Mouse (Mus musculus): ENCODE data around the gene Cd101. TPM values are rescaled to one million over a fixed set of nuclear protein-coding genes. Genes with fewer than 3 reads are reported as not detected.
A peak's percentile ranks its signal among the peaks of the same experiment; 100 is the strongest.

Cd101 gene
- 0.06 TPM in 1 of 2 replicates, not detected in the other for polyA plus RNA-seq (2015; fragmentation: Nextera tagmentation; extraction: Ambion mirVana)

DNA sequence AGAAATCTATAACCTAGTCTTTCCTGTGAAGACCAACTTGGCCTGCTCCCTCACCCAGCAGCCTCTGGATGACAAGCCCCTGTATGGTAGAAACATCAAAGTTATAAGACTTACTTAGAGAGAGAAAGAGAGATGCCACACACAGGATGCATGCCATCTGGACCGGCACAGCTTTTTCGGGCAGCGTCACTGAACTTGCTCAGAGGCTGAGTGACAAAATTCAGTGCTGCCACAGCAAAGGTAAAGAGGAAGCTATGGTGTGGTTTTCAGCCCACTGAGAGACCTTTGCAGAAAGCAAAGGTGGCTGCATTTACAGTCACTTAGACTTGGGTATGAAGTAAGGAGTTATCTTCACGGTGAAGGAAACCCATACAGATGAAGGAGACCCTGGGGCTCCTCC is at the start of gene Cd101:
Gene Cd101, minus strand, starts transcription at position 218 of the 400 bp plus-strand sequence.
- Histone ChIP-seq H3K36me3 (no peaks in the 10 kb centered on the region), H3K4me1 (replicated peaks) (no peaks in the 10 kb centered on the region), H3K27me3 (no peaks in the 10 kb centered on the region), H3K27ac (no peak within 1 kb of the TSS), H3K4me3 (replicated peaks) (no peak within 1 kb of the TSS), H3K9ac (replicated peaks) (no peak within 1 kb of the TSS), H3K4me2 (replicated peaks) (no peak within 1 kb of the TSS), H3K9me3 (no peaks in the 10 kb centered on the region)
- no peak for ATAC-seq
- 97% methylated on average over 4 of the region's 4 CpGs for WGBS

- no peaks in the 10 kb centered on the region for H3K27me3 ChIP-seq
- no peak overlapping the region for H3K4me2 ChIP-seq (replicated peaks)
- no peak for ATAC-seq
- H3K27ac ChIP-seq, result no peak overlapping the region
- WGBS, result 100% methylated on average over 1 of the region's 1 CpGs
- H3K4me1 ChIP-seq (replicated peaks), result peaks cover 5% of the 10 kb centered on the region; the same call in 1 of the 2 replicates
- H3K9me3 ChIP-seq, result no peaks in the 10 kb centered on the region
- no peak overlapping the region for H3K9ac ChIP-seq (replicated peaks)
- no peak overlapping the region for H3K4me3 ChIP-seq (replicated peaks)
- peaks cover 30% of the 10 kb centered on the region for H3K36me3 ChIP-seq
These were observed 49.0 kb upstream of the Cd101 start for GRCm38 (mm10) chr3:101078344-101078743.

- WGBS, result 89% methylated on average over 6 of the region's 6 CpGs
These were observed 48.3 kb upstream of the Cd101 start for GRCm38 (mm10) chr3:101077710-101078100.

DNA sequence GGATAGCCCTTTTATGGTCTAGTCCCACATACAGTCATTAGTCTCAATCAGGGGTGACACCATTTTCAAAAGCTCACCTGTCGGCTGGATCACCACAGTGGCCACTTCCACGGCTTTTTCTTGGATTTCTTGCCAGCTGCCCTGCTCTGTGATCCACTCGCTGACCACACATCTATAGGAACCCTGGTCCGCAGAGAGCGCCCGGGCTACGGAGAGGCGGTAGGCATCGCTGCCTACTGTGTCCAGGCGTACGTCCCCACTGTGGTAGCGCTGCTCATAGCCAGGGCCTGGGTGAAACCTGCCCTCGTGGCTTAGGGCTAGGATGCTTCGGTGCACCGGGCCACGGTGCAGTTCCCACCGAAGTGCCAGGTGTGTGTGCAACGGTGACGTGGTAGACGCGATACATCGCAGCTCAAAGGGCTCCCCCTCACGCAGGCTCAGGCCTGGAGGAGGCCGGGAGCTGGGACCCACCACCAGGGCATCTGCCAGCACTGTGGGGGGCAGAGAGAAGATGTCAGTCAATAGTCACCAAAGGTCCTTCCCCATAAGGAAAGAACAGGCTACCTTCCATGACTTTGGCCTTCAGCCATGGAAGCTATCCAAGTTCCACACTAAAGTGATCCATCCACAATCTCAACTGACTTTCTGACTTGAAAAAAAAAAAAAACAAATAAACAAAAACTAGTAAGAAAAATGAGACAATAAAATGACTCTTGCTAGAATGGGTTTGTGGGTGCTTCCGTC is 47.8 kb upstream of the Cd101 start:
- Histone ChIP-seq H3K9ac (replicated peaks) (no peak overlapping the region), H3K27me3 (no peaks in the 10 kb centered on the region), H3K4me3 (replicated peaks) (no peak overlapping the region), H3K4me1 (replicated peaks) (peaks cover 16% of the 10 kb centered on the region), H3K36me3 (peaks cover 30% of the 10 kb centered on the region), H3K27ac (no peak overlapping the region), H3K4me2 (replicated peaks) (no peak overlapping the region), H3K9me3 (no peaks in the 10 kb centered on the region)
- ATAC-seq, result no peak
- WGBS, result 98% methylated on average over 25 of the region's 25 CpGs

More at GRCm38 (mm10) chr3:101077710-101078100, 48.3 kb upstream of the Cd101 start:
- no peak overlapping the region for H3K27ac ChIP-seq
- no peaks in the 10 kb centered on the region for H3K27me3 ChIP-seq
- H3K9me3 ChIP-seq, result no peaks in the 10 kb centered on the region
- no peak for ATAC-seq
- H3K9ac ChIP-seq (replicated peaks), result no peak overlapping the region
- H3K4me1 ChIP-seq (replicated peaks), result peaks cover 10% of the 10 kb centered on the region
- H3K4me3 ChIP-seq (replicated peaks), result no peak overlapping the region
- H3K36me3 ChIP-seq, result peaks cover 30% of the 10 kb centered on the region
- H3K4me2 ChIP-seq (replicated peaks), result no peak overlapping the region

DNA sequence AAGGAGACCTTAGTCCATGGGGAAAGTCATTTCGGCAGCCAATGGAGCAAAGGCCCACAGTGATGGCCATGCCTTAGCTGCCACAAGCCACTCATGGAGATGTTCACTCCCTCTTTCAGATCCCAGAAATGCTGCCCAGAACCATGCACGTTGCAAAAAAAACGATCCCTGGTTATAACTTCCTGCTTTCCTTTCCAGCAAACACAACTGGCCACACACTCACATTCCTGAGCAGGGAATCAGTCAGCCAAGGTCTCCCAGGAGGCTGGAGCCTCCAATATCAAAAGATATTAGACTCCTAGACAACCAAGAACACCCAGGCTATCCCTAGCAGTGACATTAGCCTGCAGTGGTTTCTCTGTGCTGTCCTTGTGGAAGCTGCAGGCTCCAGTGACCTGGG is 46.5 kb upstream of the Cd101 start:
- Histone ChIP-seq H3K4me3 (replicated peaks) (no peak overlapping the region), H3K36me3 (peaks cover 30% of the 10 kb centered on the region), H3K9ac (replicated peaks) (no peak overlapping the region), H3K4me1 (replicated peaks) (peaks cover 25% of the 10 kb centered on the region), H3K27ac (no peak overlapping the region), H3K27me3 (no peaks in the 10 kb centered on the region), H3K4me2 (replicated peaks) (no peak overlapping the region), H3K9me3 (no peaks in the 10 kb centered on the region)
- WGBS, result 91% methylated on average over 3 of the region's 3 CpGs
- ATAC-seq, result no peak

GRCm38 (mm10) chr3:101073384-101073783 is 44.0 kb upstream of the Cd101 start:
- Histone ChIP-seq H3K36me3 (peaks cover 20% of the 10 kb centered on the region), H3K27ac (no peak overlapping the region), H3K4me3 (replicated peaks) (no peak overlapping the region), H3K4me1 (replicated peaks) (peaks cover 50% of the 10 kb centered on the region), H3K27me3 (no peaks in the 10 kb centered on the region), H3K4me2 (replicated peaks) (no peak overlapping the region), H3K9ac (replicated peaks) (no peak overlapping the region), H3K9me3 (no peaks in the 10 kb centered on the region)
- ATAC-seq, result no peak
- 87% methylated on average over 9 of the region's 9 CpGs for WGBS

GRCm38 (mm10) chr3:101072506-101073215 is 43.3 kb upstream of the Cd101 start:
- H3K27me3 ChIP-seq, result no peaks in the 10 kb centered on the region
- ATAC-seq, result no peak
- H3K4me1 ChIP-seq (replicated peaks), result peaks cover 57% of the 10 kb centered on the region
- no peak overlapping the region for H3K4me2 ChIP-seq (replicated peaks)
- no peak overlapping the region for H3K9ac ChIP-seq (replicated peaks)
- H3K36me3 ChIP-seq, result peaks cover 12% of the 10 kb centered on the region
- no peaks in the 10 kb centered on the region for H3K9me3 ChIP-seq
- H3K4me3 ChIP-seq (replicated peaks), result no peak overlapping the region
- 88% methylated on average over 15 of the region's 15 CpGs for WGBS
- peak overlapping the region; percentile 39 for H3K27ac ChIP-seq

- Histone ChIP-seq H3K9me3 (no peaks in the 10 kb centered on the region), H3K4me2 (replicated peaks) (peak overlapping the region; percentile 23; the same call in 1 of the 2 replicates), H3K4me1 (replicated peaks) (peaks cover 67% of the 10 kb centered on the region), H3K9ac (replicated peaks) (no peak overlapping the region), H3K27ac (peak overlapping the region; percentile 83), H3K27me3 (no peaks in the 10 kb centered on the region), H3K4me3 (replicated peaks) (no peak overlapping the region), H3K36me3 (peaks cover 3% of the 10 kb centered on the region; the same call in 1 of the 2 replicates)
- ATAC-seq, result no peak
These were observed 42.2 kb upstream of the Cd101 start for GRCm38 (mm10) chr3:101071576-101071975.

GRCm38 (mm10) chr3:101070796-101071235 is 41.5 kb upstream of the Cd101 start:
- 9% methylated on average over 6 of the region's 6 CpGs for WGBS
- H3K9ac ChIP-seq (replicated peaks), result no peak overlapping the region
- H3K4me3 ChIP-seq (replicated peaks), result no peak overlapping the region
- H3K27ac ChIP-seq, result peak overlapping the region; percentile 83
- H3K4me1 ChIP-seq (replicated peaks), result peaks cover 70% of the 10 kb centered on the region
- no peaks in the 10 kb centered on the region for H3K9me3 ChIP-seq
- peak; percentile 88 for ATAC-seq
- no peaks in the 10 kb centered on the region for H3K27me3 ChIP-seq
- peak overlapping the region; percentile 23; the same call in 1 of the 2 replicates for H3K4me2 ChIP-seq (replicated peaks)
- H3K36me3 ChIP-seq, result no peaks in the 10 kb centered on the region; the same call in 1 of the 2 replicates

- no peaks in the 10 kb centered on the region for H3K9me3 ChIP-seq
- WGBS, result 18% methylated on average over 10 of the region's 10 CpGs
- peaks cover 70% of the 10 kb centered on the region for H3K4me1 ChIP-seq (replicated peaks)
- H3K9ac ChIP-seq (replicated peaks), result 0 out of 2 replicates have a peak overlapping the region, but pooled peaks have one; percentile 19
- H3K27ac ChIP-seq, result peak overlapping the region; percentile 83
- H3K36me3 ChIP-seq, result no peaks in the 10 kb centered on the region; the same call in 1 of the 2 replicates
- ATAC-seq, result peak; percentile 78
- H3K27me3 ChIP-seq, result no peaks in the 10 kb centered on the region
- H3K4me3 ChIP-seq (replicated peaks), result no peak overlapping the region
- 0 out of 2 replicates have a peak overlapping the region, but pooled peaks have one; percentile 23 for H3K4me2 ChIP-seq (replicated peaks)
These were observed 41.0 kb upstream of the Cd101 start for GRCm38 (mm10) chr3:101070230-101070795.

DNA sequence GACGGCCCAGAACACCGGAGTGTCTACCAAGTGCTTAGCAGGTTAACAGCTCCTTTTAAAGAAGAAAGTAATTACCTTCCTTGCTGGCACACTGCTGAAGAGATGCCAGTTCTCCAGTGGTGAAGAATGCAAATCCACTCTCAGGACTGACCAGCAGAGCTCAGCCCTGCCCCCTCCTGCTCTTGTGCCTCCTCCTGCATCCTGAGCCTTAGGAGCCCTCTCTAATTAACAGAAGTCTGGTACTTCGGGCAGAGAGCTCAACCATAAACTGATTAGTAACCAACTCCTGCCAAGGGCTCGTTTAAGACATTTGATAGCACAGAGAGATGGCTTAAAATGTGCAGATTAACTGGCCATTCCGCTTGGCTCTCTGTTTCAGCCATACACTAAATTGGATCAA is 39.3 kb upstream of the Cd101 start:
- Histone ChIP-seq H3K36me3 (no peaks in the 10 kb centered on the region), H3K9ac (replicated peaks) (no peak overlapping the region), H3K4me3 (replicated peaks) (no peak overlapping the region), H3K4me2 (replicated peaks) (no peak overlapping the region), H3K4me1 (replicated peaks) (peaks cover 70% of the 10 kb centered on the region), H3K27ac (no peak overlapping the region), H3K27me3 (no peaks in the 10 kb centered on the region), H3K9me3 (no peaks in the 10 kb centered on the region)
- WGBS, result 34% methylated on average over 5 of the region's 5 CpGs
- ATAC-seq, result no peak

GRCm38 (mm10) chr3:101066175-101066574 is 36.8 kb upstream of the Cd101 start:
- Histone ChIP-seq H3K27ac (no peak overlapping the region), H3K9me3 (no peaks in the 10 kb centered on the region), H3K4me2 (replicated peaks) (no peak overlapping the region), H3K9ac (replicated peaks) (no peak overlapping the region), H3K27me3 (no peaks in the 10 kb centered on the region), H3K4me3 (replicated peaks) (no peak overlapping the region), H3K4me1 (replicated peaks) (peaks cover 48% of the 10 kb centered on the region), H3K36me3 (no peaks in the 10 kb centered on the region)
- WGBS, result 86% methylated on average over 6 of the region's 6 CpGs
- no peak for ATAC-seq
